Mouse (Mus musculus): ENCODE measurements around the gene Ccdc6.

Gene Ccdc6

GRCm38 (mm10) chr10:70167625-70168024 lies 70.7 kb downstream of the Ccdc6 start:
- DNase-seq (ENCODE audit: low read depth, low spot score): peak; percentile 73

DNA sequence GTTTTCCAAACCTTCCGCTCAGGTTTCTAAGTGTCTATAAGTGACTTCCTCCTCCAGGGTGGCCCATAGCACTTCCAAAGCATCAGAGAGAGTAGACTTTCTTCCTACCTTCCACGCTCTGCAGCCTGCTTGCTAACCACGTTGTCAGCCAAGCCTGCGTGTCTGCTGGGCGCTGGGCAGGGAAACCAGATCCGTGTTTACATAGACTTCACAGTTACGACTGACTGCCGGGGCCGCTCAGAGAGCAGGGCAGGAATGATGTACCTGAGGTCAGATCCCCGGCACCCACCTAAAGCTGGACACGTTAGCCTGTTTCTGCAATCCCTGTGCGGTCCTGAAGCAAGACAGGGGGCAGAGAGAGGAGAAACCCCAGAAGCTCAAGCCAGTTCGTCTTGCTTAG lies 71.5 kb downstream of the Ccdc6 start:
- DNase-seq (ENCODE audit: low read depth, low spot score): no peak

- no peak for DNase-seq (ENCODE audit: low read depth, low spot score)
Measured at GRCm38 (mm10) chr10:70169044-70169443, 72.1 kb downstream of the Ccdc6 start.

DNA sequence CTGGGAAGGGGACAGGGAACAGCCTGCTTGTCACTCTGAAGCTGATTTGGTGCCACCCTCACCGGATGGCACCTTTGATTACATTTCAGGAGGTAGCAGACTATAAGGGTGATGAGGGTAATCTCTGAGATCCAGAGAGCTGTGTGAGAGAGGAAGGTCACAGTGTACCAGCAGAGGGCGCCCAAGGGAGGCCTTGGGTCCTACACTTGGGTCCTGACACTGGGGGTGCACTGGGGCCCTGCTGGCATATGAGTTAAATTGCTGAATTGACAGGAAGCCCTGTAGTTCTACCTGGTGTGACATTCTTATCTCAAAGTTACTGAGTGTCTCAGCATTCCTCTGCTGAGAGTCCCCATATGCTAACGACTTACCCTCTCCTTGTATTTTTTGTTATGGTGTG lies 76.4 kb downstream of the Ccdc6 start:
- DNase-seq (ENCODE audit: low read depth, low spot score): peak; percentile 79

GRCm38 (mm10) chr10:70174494-70175190 lies 77.7 kb downstream of the Ccdc6 start:
- DNase-seq (ENCODE audit: low read depth, low spot score): no peak

DNA sequence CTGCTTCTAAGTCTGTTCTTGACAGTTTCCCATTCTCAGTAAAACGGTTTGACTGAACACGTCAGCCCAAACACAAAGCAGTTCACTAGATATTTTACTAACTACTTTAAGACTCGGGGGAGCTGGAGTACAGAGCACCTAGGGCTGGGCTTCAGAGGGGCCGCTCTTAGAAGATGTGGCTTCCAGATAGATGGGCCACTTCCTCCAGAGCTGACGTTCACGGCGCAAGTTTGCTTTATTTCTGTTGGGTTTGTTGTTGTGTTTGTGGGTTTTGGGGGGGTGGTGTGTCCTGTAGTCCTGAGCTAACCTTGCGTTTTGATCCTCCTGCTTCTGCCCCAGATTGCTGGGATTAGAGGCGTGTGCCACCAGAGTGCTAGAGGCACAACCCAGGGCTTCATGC lies 83.8 kb downstream of the Ccdc6 start:
- no peak for DNase-seq (ENCODE audit: low read depth, low spot score)

DNA sequence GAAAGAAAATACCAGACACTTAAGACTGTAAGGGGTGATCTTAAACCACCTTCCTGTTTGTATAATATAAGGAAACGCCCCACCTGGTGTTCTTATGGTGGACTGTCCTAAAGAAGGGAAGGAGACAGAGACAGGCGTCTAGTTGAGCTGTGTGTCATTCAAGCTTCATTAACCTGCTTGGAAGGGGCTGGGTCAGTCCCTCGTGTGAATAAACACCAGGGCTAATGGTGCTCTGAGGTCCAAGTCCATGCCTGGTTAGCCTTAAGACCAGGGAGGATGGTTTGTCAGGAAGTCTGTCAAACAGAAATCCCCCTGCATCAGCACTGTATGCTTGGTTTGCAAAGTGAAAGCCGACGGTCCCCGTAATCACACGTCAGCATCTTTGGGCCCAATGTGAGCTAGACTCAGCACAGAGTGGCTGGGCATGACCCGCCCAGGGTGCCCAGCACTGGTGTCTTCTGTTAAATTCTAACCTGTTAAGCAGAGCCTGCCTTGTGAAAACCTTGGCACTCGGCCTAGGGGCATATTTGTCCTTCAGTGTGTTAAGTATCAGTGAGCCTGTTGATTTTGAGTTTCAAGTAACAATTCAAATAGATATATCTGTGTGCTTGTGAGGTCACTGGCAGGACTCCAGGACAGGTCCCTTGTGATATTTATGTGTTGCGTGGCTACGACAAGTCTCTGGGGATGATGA lies 84.5 kb downstream of the Ccdc6 start:
- DNase-seq (ENCODE audit: low read depth, low spot score): no peak

GRCm38 (mm10) chr10:70183210-70184080 lies 86.5 kb downstream of the Ccdc6 start:
- DNase-seq (ENCODE audit: low read depth, low spot score): no peak

DNA sequence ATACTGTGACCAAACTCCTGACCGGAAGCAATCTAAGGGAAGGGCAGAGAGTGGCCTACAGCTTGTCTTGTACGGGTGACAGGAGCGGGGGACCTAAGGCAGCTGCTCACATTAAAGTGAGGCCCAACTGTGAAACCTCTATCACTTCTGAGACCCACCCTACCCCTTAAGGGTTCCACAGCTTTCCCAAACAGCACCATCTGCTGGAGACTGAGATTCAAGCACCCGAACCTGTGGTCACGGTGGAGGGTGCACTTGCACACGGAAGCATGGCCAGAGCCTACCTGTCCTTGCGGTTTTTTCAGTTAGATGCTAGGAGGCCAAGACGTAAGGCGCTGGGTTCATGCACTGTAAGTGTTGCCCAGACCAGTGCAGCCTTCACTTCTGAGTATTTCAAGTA lies 89.2 kb downstream of the Ccdc6 start:
- DNase-seq (ENCODE audit: low read depth, low spot score): peak; percentile 72

DNA sequence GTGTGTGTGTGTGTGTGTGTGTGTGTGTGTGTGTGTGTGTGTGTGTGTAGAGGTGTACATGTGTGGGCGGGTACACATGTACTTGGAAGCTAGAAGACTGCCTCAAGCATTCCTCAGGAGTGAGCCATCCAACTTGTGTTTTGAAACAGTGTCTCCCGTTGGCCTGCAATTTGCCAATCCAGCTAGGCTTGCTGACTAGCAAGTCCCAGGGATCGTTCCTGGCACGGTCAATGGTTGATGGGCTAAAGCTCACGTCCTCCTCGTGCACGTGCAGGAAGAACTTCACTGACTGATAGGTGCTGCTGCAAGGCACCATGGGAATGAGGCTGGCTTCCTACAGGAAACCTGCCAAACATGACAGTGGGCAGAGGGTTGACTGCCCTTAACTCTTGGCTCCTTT lies 89.7 kb downstream of the Ccdc6 start:
- DNase-seq (ENCODE audit: low read depth, low spot score): no peak

DNA sequence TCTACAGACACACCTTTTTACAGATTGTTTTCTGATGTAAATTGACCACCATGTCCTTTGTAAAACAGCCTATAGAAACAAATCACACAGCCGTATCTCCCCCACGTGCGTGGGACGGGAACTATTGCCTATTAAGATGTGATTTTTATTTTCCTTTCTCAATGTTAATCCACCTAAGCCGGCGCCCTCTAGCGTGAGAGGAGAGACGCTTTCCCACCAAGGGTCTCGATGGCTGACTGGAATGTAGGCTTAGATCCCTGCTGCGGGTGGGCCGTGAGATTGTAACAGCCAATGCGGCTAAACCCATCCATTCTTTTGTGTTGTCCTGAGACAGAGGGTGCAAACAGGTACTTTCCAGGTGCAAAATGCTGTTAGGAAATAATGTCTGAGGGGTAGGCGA lies 92.9 kb downstream of the Ccdc6 start:
- DNase-seq (ENCODE audit: low read depth, low spot score): peak; percentile 79

- DNase-seq (ENCODE audit: low read depth, low spot score): no peak
Measured at GRCm38 (mm10) chr10:70194283-70194682, 97.4 kb downstream of the Ccdc6 start.

GRCm38 (mm10) chr10:70195279-70195678 lies 98.4 kb downstream of the Ccdc6 start:
- DNase-seq (ENCODE audit: low read depth, low spot score): no peak

DNA sequence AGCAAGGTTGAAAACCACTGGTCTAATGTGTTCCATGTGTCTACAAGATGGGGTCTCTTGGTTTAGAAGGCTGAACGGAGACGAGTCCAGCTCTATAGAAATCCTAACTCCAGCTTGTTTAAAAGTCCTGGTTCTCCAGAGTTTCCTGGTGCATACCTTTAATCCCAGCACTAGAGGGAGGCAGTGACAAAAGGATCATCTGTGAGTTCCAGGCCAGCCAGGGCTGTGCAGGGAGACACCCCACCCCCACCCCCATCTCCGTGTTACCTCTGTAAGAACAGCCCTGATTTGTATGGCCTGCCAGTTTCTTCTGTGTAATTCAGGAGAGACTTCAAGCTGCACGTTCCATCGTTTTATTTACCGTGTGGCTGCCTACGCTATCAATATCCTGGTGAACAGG lies 98.9 kb downstream of the Ccdc6 start:
- peak; percentile 80 for DNase-seq (ENCODE audit: low read depth, low spot score)

DNA sequence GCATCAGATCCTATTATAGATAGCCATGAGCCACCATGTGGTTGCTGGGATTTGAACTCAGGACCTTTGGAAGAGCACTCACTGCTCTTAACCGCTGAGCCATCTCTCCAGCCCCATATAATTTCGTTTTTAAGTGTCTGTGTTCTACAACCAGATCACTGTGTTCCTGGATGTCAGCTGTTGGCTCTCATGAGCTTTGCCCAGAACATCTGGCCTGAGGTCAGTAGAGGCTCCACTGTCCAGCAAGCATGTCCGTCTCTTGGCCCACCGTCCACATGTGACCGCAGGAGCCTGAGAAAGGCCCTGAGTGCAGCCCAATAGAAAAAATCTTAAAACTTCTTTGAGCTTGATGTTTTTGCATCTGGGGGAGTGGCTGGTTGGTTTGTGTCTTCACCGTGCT lies 99.7 kb downstream of the Ccdc6 start:
- DNase-seq (ENCODE audit: low read depth, low spot score): no peak

- no peak for DNase-seq (ENCODE audit: low read depth, low spot score)
Measured at GRCm38 (mm10) chr10:70197601-70198000, 100.7 kb downstream of the Ccdc6 start.

DNA sequence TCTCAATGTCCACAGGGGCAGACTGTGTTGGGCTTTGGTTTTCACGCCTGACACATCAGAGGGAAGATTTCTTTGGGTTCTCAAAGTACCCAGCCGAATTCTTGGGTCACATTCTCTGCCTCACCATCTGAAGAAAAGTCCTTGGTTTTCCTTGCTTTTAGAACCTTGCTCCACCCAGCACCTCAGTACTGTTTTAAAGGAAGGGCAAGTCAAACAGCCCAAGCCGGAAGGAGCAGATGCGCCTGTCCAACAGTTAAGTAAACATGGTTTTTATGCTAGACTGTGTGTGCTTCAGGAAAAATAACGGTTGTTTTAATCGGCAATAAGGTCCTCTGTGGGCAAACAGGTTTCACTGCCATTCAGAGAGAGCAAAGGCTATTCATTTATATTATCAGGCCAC lies 101.1 kb downstream of the Ccdc6 start:
- DNase-seq (ENCODE audit: low read depth, low spot score): no peak

DNA sequence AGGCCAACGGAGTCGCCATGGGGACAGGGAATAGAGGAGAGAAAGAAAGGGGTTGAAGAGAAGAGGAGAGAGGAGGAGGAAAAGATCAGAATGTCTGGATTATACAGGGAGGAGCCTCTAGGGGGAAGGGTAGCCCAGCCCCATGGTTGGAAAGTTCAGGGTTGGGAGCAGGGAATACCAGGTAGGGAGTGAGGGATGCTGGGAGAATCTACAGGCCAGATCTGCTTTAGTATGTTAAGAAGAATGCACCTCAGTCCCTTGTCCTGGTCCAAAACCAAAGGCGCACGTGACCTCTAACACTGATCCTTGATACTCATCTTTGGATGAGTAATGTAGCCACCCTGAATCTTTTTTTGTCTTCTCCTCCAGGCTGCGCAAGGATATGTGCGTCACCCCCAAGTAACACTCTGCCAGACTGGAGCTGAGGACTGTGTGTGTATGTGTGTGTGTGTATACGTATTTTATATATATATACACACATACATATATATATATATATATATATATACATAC lies 102.1 kb downstream of the Ccdc6 start:
- DNase-seq (ENCODE audit: low read depth, low spot score): no peak

- peak; percentile 62 for DNase-seq (ENCODE audit: low read depth, low spot score)
Measured at GRCm38 (mm10) chr10:70199466-70200210, 102.7 kb downstream of the Ccdc6 start.

DNA sequence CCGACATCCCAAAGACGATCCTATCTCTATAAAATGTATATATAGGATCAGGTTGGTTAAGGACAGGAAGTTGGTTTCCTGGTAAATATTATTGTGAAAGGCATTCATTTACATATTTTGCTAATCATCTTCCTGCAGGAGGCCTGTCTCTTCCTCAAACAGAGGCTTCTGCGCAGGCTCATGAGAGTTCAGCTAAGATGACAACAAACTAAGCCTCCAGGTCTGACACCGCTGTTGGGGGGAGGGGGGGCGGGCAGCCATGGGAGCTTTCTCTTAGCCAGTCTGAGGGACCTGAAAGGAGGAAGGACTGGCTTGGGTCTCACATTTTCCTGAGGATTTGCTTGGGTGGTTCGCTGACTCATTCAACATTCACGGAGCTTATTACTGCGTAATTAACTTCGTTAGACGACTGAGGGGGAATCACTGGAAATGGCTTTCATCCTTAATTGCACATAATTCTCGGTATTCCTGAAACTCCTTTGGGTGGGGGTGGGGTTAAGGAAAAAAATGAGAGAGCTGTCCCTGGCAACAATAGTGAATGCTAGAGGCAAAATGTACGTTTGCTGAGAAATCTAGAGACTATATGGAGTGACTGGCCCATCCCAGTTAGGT lies 104.1 kb downstream of the Ccdc6 start:
- no peak for DNase-seq (ENCODE audit: low read depth, low spot score)

All from R1 (cell line).